Mouse (Mus musculus) spleen, adult 2 months (tissue): ENCODE results near the gene Rreb1.

Experiments
- CTCF ChIP-seq: fragments of 200-500 bp; IDR thresholded peaks from 2 replicates; pipeline ENCODE4 v1.5.1; 2011; ENCODE audit warnings: mild to moderate bottlenecking, inconsistent platforms; ENCODE audit not compliant: insufficient read depth, insufficient read length, insufficient replicate concordance; ENCODE audit errors: extremely low read depth
- POLR2A ChIP-seq: fragments of 200-500 bp; IDR thresholded peaks from 2 replicates; pipeline ENCODE4 v1.6.1; 2011; ENCODE audit warnings: low read depth, low read length, inconsistent platforms

GRCm38 (mm10) chr13:37851617-37852016 is 73.4 kb downstream of the Rreb1 start:
- TF ChIP-seq CTCF (no peak), POLR2A (no peak)
